Mouse (Mus musculus): ENCODE data around the gene Tfb1m. TPM values are rescaled to one million over a fixed set of nuclear protein-coding genes. Genes with fewer than 3 reads are reported as not detected.

The Tfb1m gene
- polyA plus RNA-seq, 1 experiment: 35.6 TPM

DNA sequence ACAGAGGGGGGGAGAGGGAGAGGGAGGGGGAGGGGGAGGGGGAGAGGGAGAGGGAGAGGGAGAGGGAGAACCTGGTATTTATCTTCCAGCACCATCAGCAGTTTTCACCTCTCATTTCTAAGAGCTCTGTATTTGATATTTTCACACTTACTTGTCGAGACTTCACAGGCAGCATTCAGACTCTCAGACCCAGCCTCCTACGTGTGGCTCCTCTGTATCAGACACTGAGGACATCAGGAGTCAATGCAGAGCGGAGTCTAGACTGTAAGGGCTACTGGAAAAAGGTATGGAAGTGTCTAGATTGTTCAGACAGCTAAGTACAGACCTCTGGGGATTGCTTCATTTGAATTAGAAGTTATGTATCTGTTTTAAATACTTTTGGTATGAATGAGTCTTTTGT lies 28.1 kb downstream of the Tfb1m start:
- TF ChIP-seq CTCF (IDR thresholded peaks at IDR 0.05; ENCODE audit: low read depth, low read length): no peak
- TF ChIP-seq POLR2A (IDR thresholded peaks at IDR 0.05; ENCODE audit: insufficient read depth, low read length): no peak
- no peak for TF ChIP-seq EP300 (IDR thresholded peaks at IDR 0.05; ENCODE audit: insufficient read depth, low read depth, low read length)
- H3K36me3 ChIP-seq (ENCODE audit: control insufficient read depth, insufficient read depth, low read length, poor library complexity, severe bottlenecking): no peaks in the 10 kb centered on the region
- no peaks in the 10 kb centered on the region for H3K4me1 ChIP-seq (ENCODE audit: control insufficient read depth, insufficient read depth, low read length)
- no peaks in the 10 kb centered on the region for H3K27me3 ChIP-seq (ENCODE audit: control insufficient read depth, insufficient read depth, low read length, poor library complexity, severe bottlenecking)
- H3K27ac ChIP-seq (ENCODE audit: insufficient read depth, low read length): no peak overlapping the region
- H3K9ac ChIP-seq (ENCODE audit: low read depth, poor library complexity, severe bottlenecking): no peak overlapping the region
- no peak overlapping the region for H3K4me3 ChIP-seq (ENCODE audit: low read depth, low read length)
- H3K9me3 ChIP-seq (replicated peaks; ENCODE audit: control insufficient read depth, insufficient read depth, low read length, poor library complexity, severe bottlenecking): no peaks in the 10 kb centered on the region

DNA sequence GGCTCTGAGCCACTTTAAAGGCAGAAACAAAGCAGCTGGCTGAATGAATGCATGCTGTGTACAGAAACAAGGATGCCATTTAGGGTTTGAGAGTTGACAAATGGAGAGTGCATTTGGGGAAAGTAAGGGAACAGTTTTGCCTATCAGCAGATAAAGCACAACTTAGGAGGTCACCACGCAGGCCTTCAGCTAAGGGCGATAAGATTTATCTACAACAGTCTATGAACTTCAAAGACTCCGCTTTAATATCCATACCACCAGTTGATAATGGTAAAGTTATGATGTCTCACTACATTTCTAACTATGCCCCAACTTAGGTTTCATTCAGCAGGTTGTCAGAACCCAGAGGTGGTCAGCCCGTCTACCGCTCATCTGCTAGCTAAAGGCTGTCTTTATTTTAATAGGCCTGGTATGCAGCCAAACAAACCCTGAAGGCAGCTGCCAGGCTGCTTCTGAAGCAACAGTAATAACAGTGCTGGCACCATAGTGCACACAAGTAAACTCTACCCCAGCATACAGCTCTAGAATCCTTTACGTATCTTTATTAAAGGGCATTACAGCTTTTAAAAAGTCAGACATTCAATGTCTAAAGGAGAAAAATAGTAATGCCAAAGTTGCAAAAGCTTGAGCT lies 29.6 kb downstream of the Tfb1m start:
- no peak overlapping the region for H3K27ac ChIP-seq (ENCODE audit: insufficient read depth, low read length)
- H3K4me1 ChIP-seq (ENCODE audit: control insufficient read depth, insufficient read depth, low read length): no peaks in the 10 kb centered on the region
- no peak overlapping the region for H3K4me3 ChIP-seq (ENCODE audit: low read depth, low read length)
- no peak overlapping the region for H3K9ac ChIP-seq (ENCODE audit: low read depth, poor library complexity, severe bottlenecking)
- H3K36me3 ChIP-seq (ENCODE audit: control insufficient read depth, insufficient read depth, low read length, poor library complexity, severe bottlenecking): no peaks in the 10 kb centered on the region
- no peaks in the 10 kb centered on the region for H3K27me3 ChIP-seq (ENCODE audit: control insufficient read depth, insufficient read depth, low read length, poor library complexity, severe bottlenecking)
- TF ChIP-seq EP300 (IDR thresholded peaks at IDR 0.05; ENCODE audit: insufficient read depth, low read depth, low read length): no peak
- no peak for TF ChIP-seq POLR2A (IDR thresholded peaks at IDR 0.05; ENCODE audit: insufficient read depth, low read length)
- TF ChIP-seq CTCF (IDR thresholded peaks at IDR 0.05; ENCODE audit: low read depth, low read length): no peak
- H3K9me3 ChIP-seq (replicated peaks; ENCODE audit: control insufficient read depth, insufficient read depth, low read length, poor library complexity, severe bottlenecking): no peaks in the 10 kb centered on the region

DNA sequence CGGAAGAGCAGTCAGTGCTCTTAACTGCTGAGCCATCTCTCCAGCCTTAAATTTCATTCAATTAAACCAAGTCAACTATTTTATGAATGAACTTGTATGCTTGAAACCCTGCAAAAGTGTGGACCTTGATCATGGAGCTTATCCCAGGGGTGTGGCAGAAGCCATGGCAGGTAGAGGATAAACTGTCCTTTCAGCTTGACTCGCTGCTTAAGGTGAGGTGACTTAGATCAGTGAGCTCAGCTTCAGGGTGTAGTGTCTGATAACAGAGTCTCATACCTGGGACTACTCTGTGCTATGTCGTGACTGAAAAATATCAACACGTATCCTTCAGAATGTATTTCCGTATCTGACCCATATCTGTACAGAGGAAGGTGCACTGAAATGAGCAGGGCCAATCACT lies 37.2 kb downstream of the Tfb1m start:
- no peak overlapping the region for H3K4me3 ChIP-seq (ENCODE audit: low read depth, low read length)
- no peak overlapping the region for H3K27ac ChIP-seq (ENCODE audit: insufficient read depth, low read length)
- H3K9ac ChIP-seq (ENCODE audit: low read depth, poor library complexity, severe bottlenecking): no peak overlapping the region
- H3K27me3 ChIP-seq (ENCODE audit: control insufficient read depth, insufficient read depth, low read length, poor library complexity, severe bottlenecking): no peaks in the 10 kb centered on the region
- no peak for TF ChIP-seq POLR2A (IDR thresholded peaks at IDR 0.05; ENCODE audit: insufficient read depth, low read length)
- no peak for TF ChIP-seq EP300 (IDR thresholded peaks at IDR 0.05; ENCODE audit: insufficient read depth, low read depth, low read length)
- no peak for TF ChIP-seq CTCF (IDR thresholded peaks at IDR 0.05; ENCODE audit: low read depth, low read length)
- no peaks in the 10 kb centered on the region for H3K9me3 ChIP-seq (replicated peaks; ENCODE audit: control insufficient read depth, insufficient read depth, low read length, poor library complexity, severe bottlenecking)
- no peaks in the 10 kb centered on the region; the same call in 1 of the 2 replicates for H3K36me3 ChIP-seq (ENCODE audit: control insufficient read depth, insufficient read depth, low read length, poor library complexity, severe bottlenecking)
- peaks cover 1% of the 10 kb centered on the region for H3K4me1 ChIP-seq (ENCODE audit: control insufficient read depth, insufficient read depth, low read length)

DNA sequence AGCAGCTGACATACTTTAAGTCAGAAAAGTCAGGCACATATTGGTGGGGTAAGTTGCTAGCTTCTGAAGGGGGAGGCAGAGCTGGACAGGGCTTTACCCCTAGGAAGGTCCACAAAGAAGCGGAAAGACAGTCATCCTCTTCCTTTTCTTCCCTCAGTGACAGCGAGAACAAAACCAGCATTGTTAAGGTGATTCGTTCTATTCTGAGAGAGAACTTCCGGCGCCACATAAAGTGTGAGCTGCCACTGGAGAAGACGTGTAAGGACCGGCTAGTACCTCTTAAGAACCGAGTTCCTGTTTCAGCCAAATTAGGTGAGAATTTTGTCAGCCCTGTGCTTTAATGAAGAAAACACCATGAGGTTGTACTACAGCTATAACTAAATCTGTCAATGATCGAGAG lies 41.2 kb downstream of the Tfb1m start:
- H3K9me3 ChIP-seq (replicated peaks; ENCODE audit: control insufficient read depth, insufficient read depth, low read length, poor library complexity, severe bottlenecking): no peaks in the 10 kb centered on the region
- 0 out of 2 replicates have a peak, but pooled peaks have one; percentile 36 for TF ChIP-seq EP300 (IDR thresholded peaks at IDR 0.05; ENCODE audit: insufficient read depth, low read depth, low read length)
- no peak for TF ChIP-seq POLR2A (IDR thresholded peaks at IDR 0.05; ENCODE audit: insufficient read depth, low read length)
- TF ChIP-seq CTCF (IDR thresholded peaks at IDR 0.05; ENCODE audit: low read depth, low read length): no peak
- H3K4me1 ChIP-seq (ENCODE audit: control insufficient read depth, insufficient read depth, low read length): peaks cover 1% of the 10 kb centered on the region
- no peaks in the 10 kb centered on the region for H3K27me3 ChIP-seq (ENCODE audit: control insufficient read depth, insufficient read depth, low read length, poor library complexity, severe bottlenecking)
- no peak overlapping the region for H3K27ac ChIP-seq (ENCODE audit: insufficient read depth, low read length)
- no peak overlapping the region for H3K4me3 ChIP-seq (ENCODE audit: low read depth, low read length)
- no peaks in the 10 kb centered on the region; the same call in 1 of the 2 replicates for H3K36me3 ChIP-seq (ENCODE audit: control insufficient read depth, insufficient read depth, low read length, poor library complexity, severe bottlenecking)
- no peak overlapping the region for H3K9ac ChIP-seq (ENCODE audit: low read depth, poor library complexity, severe bottlenecking)

DNA sequence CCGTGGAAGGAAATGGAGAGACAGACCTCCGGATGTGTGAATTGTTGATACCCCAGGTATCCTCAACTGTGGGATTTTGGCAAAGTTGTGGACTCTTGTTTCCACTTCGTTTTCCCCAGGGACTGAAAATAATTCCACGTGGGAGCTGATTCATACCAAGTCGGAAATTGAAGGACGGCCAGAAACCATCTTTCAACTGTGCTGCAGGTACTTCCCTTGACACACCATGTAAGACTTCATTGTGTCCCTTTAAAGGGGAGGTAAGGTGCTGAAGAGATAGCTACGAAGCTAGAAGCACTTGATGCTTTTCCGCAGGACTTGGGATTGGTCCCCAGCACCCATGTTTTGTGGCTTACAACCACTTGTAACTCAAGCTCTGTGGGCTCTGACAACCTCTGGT lies 41.7 kb downstream of the Tfb1m start:
- Histone ChIP-seq H3K4me3 (ENCODE audit: low read depth, low read length) (no peak overlapping the region), H3K9me3 (replicated peaks; ENCODE audit: control insufficient read depth, insufficient read depth, low read length, poor library complexity, severe bottlenecking) (no peaks in the 10 kb centered on the region), H3K27ac (ENCODE audit: insufficient read depth, low read length) (no peak overlapping the region), H3K4me1 (ENCODE audit: control insufficient read depth, insufficient read depth, low read length) (peaks cover 1% of the 10 kb centered on the region), H3K36me3 (ENCODE audit: control insufficient read depth, insufficient read depth, low read length, poor library complexity, severe bottlenecking) (no peaks in the 10 kb centered on the region; the same call in 1 of the 2 replicates), H3K9ac (ENCODE audit: low read depth, poor library complexity, severe bottlenecking) (no peak overlapping the region), H3K27me3 (ENCODE audit: control insufficient read depth, insufficient read depth, low read length, poor library complexity, severe bottlenecking) (no peaks in the 10 kb centered on the region)
- TF ChIP-seq POLR2A (IDR thresholded peaks at IDR 0.05; ENCODE audit: insufficient read depth, low read length) (no peak), CTCF (IDR thresholded peaks at IDR 0.05; ENCODE audit: low read depth, low read length) (no peak), EP300 (IDR thresholded peaks at IDR 0.05; ENCODE audit: insufficient read depth, low read depth, low read length) (no peak)

DNA sequence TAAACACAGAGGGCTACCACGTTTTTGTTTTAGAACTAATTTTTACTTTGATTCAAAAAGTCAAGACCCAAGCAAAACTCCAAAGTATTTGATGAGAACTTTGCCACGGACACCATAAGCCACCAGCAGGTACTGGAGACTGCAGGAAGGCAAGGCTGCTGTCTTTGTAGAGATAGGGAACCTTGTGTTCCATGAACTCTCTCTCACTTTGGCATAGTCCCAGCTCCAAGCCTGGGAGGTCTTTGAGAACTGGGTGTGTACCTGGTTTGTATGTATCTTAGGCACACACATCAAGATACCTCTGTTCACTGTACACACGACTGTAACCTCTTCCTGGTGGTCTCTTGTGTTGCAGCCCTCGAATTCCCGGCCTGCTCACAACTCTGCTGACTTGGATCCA lies 43.3 kb downstream of the Tfb1m start:
- TF ChIP-seq EP300 (IDR thresholded peaks at IDR 0.05; ENCODE audit: insufficient read depth, low read depth, low read length) (no peak), CTCF (IDR thresholded peaks at IDR 0.05; ENCODE audit: low read depth, low read length) (no peak), POLR2A (IDR thresholded peaks at IDR 0.05; ENCODE audit: insufficient read depth, low read length) (no peak)
- no peak overlapping the region for H3K27ac ChIP-seq (ENCODE audit: insufficient read depth, low read length)
- peaks cover 1% of the 10 kb centered on the region for H3K4me1 ChIP-seq (ENCODE audit: control insufficient read depth, insufficient read depth, low read length)
- H3K9ac ChIP-seq (ENCODE audit: low read depth, poor library complexity, severe bottlenecking): no peak overlapping the region
- no peaks in the 10 kb centered on the region for H3K9me3 ChIP-seq (replicated peaks; ENCODE audit: control insufficient read depth, insufficient read depth, low read length, poor library complexity, severe bottlenecking)
- no peaks in the 10 kb centered on the region for H3K27me3 ChIP-seq (ENCODE audit: control insufficient read depth, insufficient read depth, low read length, poor library complexity, severe bottlenecking)
- no peak overlapping the region for H3K4me3 ChIP-seq (ENCODE audit: low read depth, low read length)
- no peaks in the 10 kb centered on the region; the same call in 1 of the 2 replicates for H3K36me3 ChIP-seq (ENCODE audit: control insufficient read depth, insufficient read depth, low read length, poor library complexity, severe bottlenecking)

Measured in ES-Bruce4 (cell line).